Mouse (Mus musculus): ENCODE results near the gene Gnaq. TPM values are rescaled to one million over a fixed set of nuclear protein-coding genes. Genes with fewer than 3 reads are reported as not detected.
A peak's percentile ranks its signal among the peaks of the same experiment; 100 is the strongest.

Gnaq gene
- polyA plus RNA-seq, 1 experiment from 2014 or later, result 4.6 TPM

DNA sequence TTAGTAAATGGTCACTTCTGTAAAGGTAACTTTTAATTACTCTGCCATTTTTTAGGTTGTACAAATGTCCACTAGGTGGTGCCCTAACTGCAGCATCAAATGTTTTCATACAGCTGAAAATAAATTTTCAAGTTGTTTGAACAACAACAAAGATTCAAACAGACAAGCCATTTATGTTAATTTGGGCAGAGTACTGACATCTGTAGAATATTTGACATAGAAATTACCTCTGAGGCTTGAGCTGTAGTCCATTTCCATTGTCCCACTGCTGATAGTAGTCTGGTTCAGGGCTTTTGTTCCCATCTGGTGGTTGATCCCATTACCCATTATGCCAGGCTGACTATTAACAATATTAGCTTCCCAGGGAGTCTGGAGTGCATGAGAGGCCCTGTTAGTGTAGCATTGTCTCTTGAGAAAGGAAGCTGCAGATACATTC, 221.1 kb downstream of the Gnaq start:
- ATAC-seq (ENCODE audit: low read depth), result no peak
- H3K27me3 ChIP-seq (ENCODE audit: control insufficient read depth, insufficient read depth, low read depth, low read length), result no peaks in the 10 kb centered on the region

DNA sequence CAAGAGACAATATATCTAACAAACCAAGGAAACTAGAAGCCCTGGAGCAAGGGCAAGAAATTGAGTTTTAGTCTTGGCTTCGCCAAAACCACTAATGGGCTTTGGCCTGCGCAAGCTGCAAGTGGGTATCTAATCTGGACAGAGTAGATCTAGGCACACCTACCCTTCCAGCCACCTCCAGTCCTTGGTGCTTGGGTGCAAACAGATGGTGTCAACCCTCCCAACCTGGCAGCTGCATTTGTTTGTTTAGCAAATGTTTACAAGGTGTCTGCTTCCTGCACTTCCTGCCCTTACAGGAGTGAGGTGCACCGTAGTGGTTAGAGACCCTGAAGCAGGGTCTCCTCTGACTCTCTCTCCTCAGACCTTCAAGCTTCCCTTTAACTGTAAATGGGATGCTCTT, 225.5 kb downstream of the Gnaq start:
- Histone ChIP-seq H3K4me2 (ENCODE audit: low read depth, low read length) (no peak overlapping the region), H3K4me3 (ENCODE audit: low read depth, low read length) (no peak overlapping the region), H3K27ac (ENCODE audit: low read length) (no peak overlapping the region), H3K27me3 (ENCODE audit: control insufficient read depth, insufficient read depth, low read depth, low read length) (no peaks in the 10 kb centered on the region), H3K36me3 (ENCODE audit: control insufficient read depth, insufficient read depth) (no peaks in the 10 kb centered on the region), H3K9ac (ENCODE audit: low read depth, low read length) (no peak overlapping the region), H3K4me1 (ENCODE audit: control insufficient read depth, low read depth, low read length) (no peaks in the 10 kb centered on the region), H3K9me3 (replicated peaks; ENCODE audit: control insufficient read depth, low read length) (no peaks in the 10 kb centered on the region)
- 47% methylated on average over 3 of the region's 3 CpGs for WGBS (ENCODE audit: insufficient replicate concordance)
- ATAC-seq (ENCODE audit: low read depth), result no peak

More for the DNA sequence above, 221.1 kb downstream of the Gnaq start:
- Histone ChIP-seq H3K4me3 (ENCODE audit: low read depth, low read length) (no peak overlapping the region), H3K4me1 (ENCODE audit: control insufficient read depth, low read depth, low read length) (no peaks in the 10 kb centered on the region), H3K4me2 (ENCODE audit: low read depth, low read length) (no peak overlapping the region), H3K36me3 (ENCODE audit: control insufficient read depth, insufficient read depth) (no peaks in the 10 kb centered on the region), H3K9ac (ENCODE audit: low read depth, low read length) (no peak overlapping the region), H3K9me3 (replicated peaks; ENCODE audit: control insufficient read depth, low read length) (no peaks in the 10 kb centered on the region), H3K27ac (ENCODE audit: low read length) (no peak overlapping the region)

DNA sequence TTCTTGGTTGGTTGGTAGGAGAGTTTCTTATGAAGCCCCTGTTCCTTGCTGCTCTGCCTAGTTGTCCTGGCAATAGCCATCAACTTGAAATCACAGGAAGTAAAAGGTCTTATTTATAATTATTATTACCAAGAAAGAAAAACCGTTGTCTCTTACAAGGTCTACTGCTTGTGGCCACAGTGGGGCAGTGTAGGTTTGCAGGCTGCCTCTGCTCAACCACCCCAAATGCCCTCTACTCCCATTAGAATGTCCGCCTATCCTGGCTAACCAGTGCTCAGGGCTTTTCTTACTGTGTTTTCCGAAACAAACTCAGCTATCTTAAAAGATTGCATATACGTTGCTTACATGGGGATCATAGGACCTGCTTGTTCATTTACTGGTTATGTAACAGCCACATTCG, 226.3 kb downstream of the Gnaq start:
- no peak for ATAC-seq (ENCODE audit: low read depth)
- Histone ChIP-seq H3K36me3 (ENCODE audit: control insufficient read depth, insufficient read depth) (no peaks in the 10 kb centered on the region), H3K27ac (ENCODE audit: low read length) (no peak overlapping the region), H3K27me3 (ENCODE audit: control insufficient read depth, insufficient read depth, low read depth, low read length) (no peaks in the 10 kb centered on the region), H3K9ac (ENCODE audit: low read depth, low read length) (no peak overlapping the region), H3K9me3 (replicated peaks; ENCODE audit: control insufficient read depth, low read length) (no peaks in the 10 kb centered on the region), H3K4me2 (ENCODE audit: low read depth, low read length) (no peak overlapping the region), H3K4me1 (ENCODE audit: control insufficient read depth, low read depth, low read length) (no peaks in the 10 kb centered on the region), H3K4me3 (ENCODE audit: low read depth, low read length) (no peak overlapping the region)
- 48% methylated on average over 5 of the region's 5 CpGs for WGBS (ENCODE audit: insufficient replicate concordance)

DNA sequence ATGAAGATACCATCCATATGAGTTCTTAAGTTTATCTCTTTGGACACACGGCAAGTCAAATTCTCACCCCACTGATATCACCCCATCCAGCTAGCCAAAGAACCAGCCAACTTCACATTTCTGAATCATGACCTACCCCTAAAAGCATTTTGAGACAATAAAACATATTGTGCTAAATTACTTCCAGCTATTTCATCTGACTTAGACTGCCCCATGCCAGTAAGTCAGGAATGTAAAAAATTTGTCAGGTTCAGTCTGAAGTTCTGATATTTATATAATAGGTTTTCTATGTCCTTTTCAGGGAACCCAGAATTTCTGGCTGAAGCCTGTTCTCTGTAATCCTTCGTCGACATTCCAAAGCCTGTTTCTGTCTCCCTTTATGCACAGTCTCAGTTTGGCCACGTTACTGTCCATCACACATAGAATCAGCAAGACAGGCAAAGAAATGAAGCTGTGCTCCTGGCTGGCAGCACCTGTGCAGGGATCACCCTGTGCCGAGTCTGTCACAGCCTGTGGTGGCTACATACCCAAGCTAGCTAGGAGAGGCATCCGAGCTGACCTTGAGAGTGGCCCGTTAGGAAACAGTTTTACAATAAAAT, 233.9 kb downstream of the Gnaq start:
- 64% methylated on average over 7 of the region's 7 CpGs for WGBS (ENCODE audit: insufficient replicate concordance)
- Histone ChIP-seq H3K27ac (ENCODE audit: low read length) (no peak overlapping the region), H3K4me1 (ENCODE audit: control insufficient read depth, low read depth, low read length) (peaks cover 2% of the 10 kb centered on the region), H3K4me2 (ENCODE audit: low read depth, low read length) (no peak overlapping the region), H3K27me3 (ENCODE audit: control insufficient read depth, insufficient read depth, low read depth, low read length) (no peaks in the 10 kb centered on the region), H3K36me3 (ENCODE audit: control insufficient read depth, insufficient read depth) (no peaks in the 10 kb centered on the region), H3K9me3 (replicated peaks; ENCODE audit: control insufficient read depth, low read length) (no peaks in the 10 kb centered on the region), H3K4me3 (ENCODE audit: low read depth, low read length) (no peak overlapping the region), H3K9ac (ENCODE audit: low read depth, low read length) (no peak overlapping the region)
- no peak for ATAC-seq (ENCODE audit: low read depth)

DNA sequence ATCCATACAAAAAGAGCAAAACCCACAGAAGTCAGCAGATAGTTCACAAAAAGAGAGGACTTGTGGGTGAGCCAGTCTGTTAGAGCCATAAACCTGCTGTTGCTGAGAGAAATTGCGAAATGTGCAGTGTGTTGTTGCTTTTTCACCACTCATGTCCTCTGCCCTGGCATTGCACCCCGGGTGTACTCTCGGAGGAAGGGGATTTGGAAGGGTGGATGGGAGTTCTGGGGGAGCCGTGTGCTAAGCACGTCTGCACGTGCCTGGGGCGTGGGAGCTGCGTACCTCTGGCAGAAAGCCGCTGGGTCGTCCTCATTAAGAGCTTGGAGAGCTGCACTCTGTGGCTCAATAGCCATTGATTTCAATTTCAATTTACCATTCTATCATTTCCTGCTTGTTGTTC, 234.6 kb downstream of the Gnaq start:
- Histone ChIP-seq H3K4me1 (ENCODE audit: control insufficient read depth, low read depth, low read length) (peaks cover 2% of the 10 kb centered on the region), H3K4me3 (ENCODE audit: low read depth, low read length) (no peak overlapping the region), H3K9ac (ENCODE audit: low read depth, low read length) (no peak overlapping the region), H3K4me2 (ENCODE audit: low read depth, low read length) (no peak overlapping the region), H3K27me3 (ENCODE audit: control insufficient read depth, insufficient read depth, low read depth, low read length) (no peaks in the 10 kb centered on the region), H3K9me3 (replicated peaks; ENCODE audit: control insufficient read depth, low read length) (no peaks in the 10 kb centered on the region), H3K27ac (ENCODE audit: low read length) (no peak overlapping the region), H3K36me3 (ENCODE audit: control insufficient read depth, insufficient read depth) (no peaks in the 10 kb centered on the region)
- WGBS (ENCODE audit: insufficient replicate concordance), result 71% methylated on average over 10 of the region's 10 CpGs
- peak; percentile 27; the same call in 1 of the 2 replicates for ATAC-seq (ENCODE audit: low read depth)

DNA sequence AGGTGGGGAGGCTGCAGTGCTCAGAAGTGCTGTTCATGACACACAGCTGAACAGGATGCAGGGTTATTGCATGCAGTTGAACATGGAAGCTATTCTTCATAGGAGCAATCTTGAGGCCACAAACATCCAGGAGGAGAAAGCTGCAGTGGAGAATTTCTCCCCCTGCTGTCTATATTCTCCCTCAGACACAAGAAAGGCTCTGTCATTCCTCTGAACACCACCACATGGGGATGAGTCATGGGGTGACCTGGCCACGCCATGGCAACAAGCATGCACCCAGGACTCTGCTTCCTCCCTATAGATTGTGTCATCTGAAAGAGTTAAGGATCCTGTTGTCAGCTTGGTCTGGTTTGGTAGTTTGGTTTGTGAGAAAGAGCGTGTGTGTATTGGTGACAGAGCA, 239.0 kb downstream of the Gnaq start:
- Histone ChIP-seq H3K27me3 (ENCODE audit: control insufficient read depth, insufficient read depth, low read depth, low read length) (no peaks in the 10 kb centered on the region), H3K36me3 (ENCODE audit: control insufficient read depth, insufficient read depth) (no peaks in the 10 kb centered on the region), H3K4me2 (ENCODE audit: low read depth, low read length) (no peak overlapping the region), H3K9me3 (replicated peaks; ENCODE audit: control insufficient read depth, low read length) (no peaks in the 10 kb centered on the region), H3K9ac (ENCODE audit: low read depth, low read length) (no peak overlapping the region), H3K4me1 (ENCODE audit: control insufficient read depth, low read depth, low read length) (peaks cover 2% of the 10 kb centered on the region), H3K4me3 (ENCODE audit: low read depth, low read length) (no peak overlapping the region), H3K27ac (ENCODE audit: low read length) (no peak overlapping the region)
- WGBS (ENCODE audit: insufficient replicate concordance), result 52% methylated on average over 2 of the region's 2 CpGs
- ATAC-seq (ENCODE audit: low read depth), result no peak

DNA sequence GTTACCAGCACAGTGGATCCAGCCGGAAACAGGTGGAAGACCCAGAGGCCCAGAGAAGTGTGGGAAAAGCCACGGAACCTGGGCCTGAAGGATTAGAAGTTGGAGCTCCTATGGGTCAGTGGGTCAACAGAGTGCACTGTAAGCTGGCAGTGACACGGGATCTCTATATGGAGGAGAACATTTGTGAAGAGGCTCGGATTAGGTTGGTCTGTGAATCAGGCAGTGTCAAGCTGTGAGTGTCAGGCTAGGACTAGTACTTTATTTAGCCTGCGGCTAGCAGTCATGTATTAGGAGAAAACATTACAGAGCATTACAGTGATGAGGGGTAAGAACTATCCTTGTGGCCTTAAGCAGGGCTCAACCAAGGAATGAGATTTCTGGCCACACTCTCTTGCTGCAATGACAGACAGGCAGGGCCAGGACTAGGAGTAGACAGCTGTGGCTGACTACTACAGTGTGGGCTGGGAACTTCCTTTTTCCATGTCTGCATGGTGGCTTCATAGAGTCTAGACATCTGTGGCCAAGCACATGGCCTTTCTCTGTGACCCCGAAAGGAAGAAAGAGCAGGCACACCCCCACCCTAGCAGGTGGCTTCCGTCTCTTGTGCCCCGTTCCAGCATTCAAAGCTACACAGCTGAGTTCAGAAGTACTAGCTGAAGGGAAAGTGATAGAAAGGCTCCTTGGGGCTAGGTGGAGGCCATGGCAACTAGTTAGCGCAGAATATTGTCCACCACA, 240.3 kb downstream of the Gnaq start:
- no peaks in the 10 kb centered on the region for H3K9me3 ChIP-seq (replicated peaks; ENCODE audit: control insufficient read depth, low read length)
- H3K27me3 ChIP-seq (ENCODE audit: control insufficient read depth, insufficient read depth, low read depth, low read length), result no peaks in the 10 kb centered on the region
- no peaks in the 10 kb centered on the region for H3K4me1 ChIP-seq (ENCODE audit: control insufficient read depth, low read depth, low read length)
- H3K4me3 ChIP-seq (ENCODE audit: low read depth, low read length), result no peak overlapping the region
- no peak overlapping the region for H3K9ac ChIP-seq (ENCODE audit: low read depth, low read length)
- H3K4me2 ChIP-seq (ENCODE audit: low read depth, low read length), result no peak overlapping the region
- no peaks in the 10 kb centered on the region for H3K36me3 ChIP-seq (ENCODE audit: control insufficient read depth, insufficient read depth)
- 58% methylated on average over 9 of the region's 9 CpGs for whole genome bisulfite sequencing (ENCODE audit: insufficient replicate concordance)
- ATAC-seq (ENCODE audit: low read depth), result peak; percentile 47; the same call in 1 of the 2 replicates
- H3K27ac ChIP-seq (ENCODE audit: low read length), result no peak overlapping the region

DNA sequence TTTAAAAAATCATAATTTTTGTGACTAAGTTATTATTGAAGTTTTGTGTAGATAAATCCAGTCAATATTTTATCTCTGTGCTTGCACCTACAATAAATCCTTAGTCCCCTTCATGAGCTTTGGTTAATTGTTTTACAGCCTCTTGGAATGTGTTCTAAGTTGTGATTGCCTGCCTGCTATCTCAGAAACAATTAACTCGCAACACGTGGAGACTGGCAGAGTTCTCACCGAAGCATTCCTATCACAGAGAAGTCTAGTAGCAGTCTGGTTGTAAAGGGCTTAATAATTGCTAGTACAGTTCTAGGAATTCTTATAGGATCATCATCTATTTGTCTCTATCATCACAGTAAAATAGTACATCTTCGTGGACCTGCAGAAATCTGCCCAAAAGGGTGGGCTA, 243.2 kb downstream of the Gnaq start:
- Histone ChIP-seq H3K9ac (ENCODE audit: low read depth, low read length) (no peak overlapping the region), H3K36me3 (ENCODE audit: control insufficient read depth, insufficient read depth) (no peaks in the 10 kb centered on the region), H3K4me3 (ENCODE audit: low read depth, low read length) (no peak overlapping the region), H3K4me1 (ENCODE audit: control insufficient read depth, low read depth, low read length) (no peaks in the 10 kb centered on the region), H3K4me2 (ENCODE audit: low read depth, low read length) (no peak overlapping the region), H3K9me3 (replicated peaks; ENCODE audit: control insufficient read depth, low read length) (no peaks in the 10 kb centered on the region), H3K27ac (ENCODE audit: low read length) (no peak overlapping the region), H3K27me3 (ENCODE audit: control insufficient read depth, insufficient read depth, low read depth, low read length) (no peaks in the 10 kb centered on the region)
- no peak for ATAC-seq (ENCODE audit: low read depth)
- WGBS (ENCODE audit: insufficient replicate concordance), result 56% methylated on average over 4 of the region's 4 CpGs

DNA sequence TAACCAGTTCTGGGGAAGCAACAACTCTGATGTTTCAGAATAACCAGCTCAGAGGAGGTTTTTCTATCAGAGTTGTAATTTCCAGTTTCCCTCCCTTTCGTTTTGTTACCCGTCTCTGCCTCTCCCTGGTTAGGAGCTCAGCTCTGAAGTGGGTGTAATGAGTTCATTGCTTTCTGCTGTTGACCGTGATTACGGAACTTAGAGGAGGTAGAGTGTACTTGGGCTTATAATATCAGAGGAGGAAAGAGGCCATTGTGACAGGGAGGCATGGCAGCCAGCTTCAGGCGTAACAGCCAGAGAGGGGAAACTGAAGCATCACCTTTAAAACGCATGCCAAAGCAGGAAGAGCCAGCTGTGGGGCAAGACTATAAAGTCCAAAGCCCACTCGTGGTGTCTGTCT, 245.9 kb downstream of the Gnaq start:
- Histone ChIP-seq H3K9ac (ENCODE audit: low read depth, low read length) (no peak overlapping the region), H3K9me3 (replicated peaks; ENCODE audit: control insufficient read depth, low read length) (no peaks in the 10 kb centered on the region), H3K27me3 (ENCODE audit: control insufficient read depth, insufficient read depth, low read depth, low read length) (no peaks in the 10 kb centered on the region), H3K4me3 (ENCODE audit: low read depth, low read length) (no peak overlapping the region), H3K36me3 (ENCODE audit: control insufficient read depth, insufficient read depth) (no peaks in the 10 kb centered on the region), H3K4me2 (ENCODE audit: low read depth, low read length) (no peak overlapping the region), H3K4me1 (ENCODE audit: control insufficient read depth, low read depth, low read length) (no peaks in the 10 kb centered on the region), H3K27ac (ENCODE audit: low read length) (no peak overlapping the region)
- ATAC-seq (ENCODE audit: low read depth), result no peak
- 76% methylated on average over 7 of the region's 7 CpGs for WGBS (ENCODE audit: insufficient replicate concordance)
